Mouse (Mus musculus): ENCODE data around the gene Dnajc15. TPM values are rescaled to one million over a fixed set of nuclear protein-coding genes. Genes with fewer than 3 reads are reported as not detected.

The Dnajc15 gene
- 13.7 and 18.2 TPM in 2 replicates for total RNA-seq (2023)

DNA sequence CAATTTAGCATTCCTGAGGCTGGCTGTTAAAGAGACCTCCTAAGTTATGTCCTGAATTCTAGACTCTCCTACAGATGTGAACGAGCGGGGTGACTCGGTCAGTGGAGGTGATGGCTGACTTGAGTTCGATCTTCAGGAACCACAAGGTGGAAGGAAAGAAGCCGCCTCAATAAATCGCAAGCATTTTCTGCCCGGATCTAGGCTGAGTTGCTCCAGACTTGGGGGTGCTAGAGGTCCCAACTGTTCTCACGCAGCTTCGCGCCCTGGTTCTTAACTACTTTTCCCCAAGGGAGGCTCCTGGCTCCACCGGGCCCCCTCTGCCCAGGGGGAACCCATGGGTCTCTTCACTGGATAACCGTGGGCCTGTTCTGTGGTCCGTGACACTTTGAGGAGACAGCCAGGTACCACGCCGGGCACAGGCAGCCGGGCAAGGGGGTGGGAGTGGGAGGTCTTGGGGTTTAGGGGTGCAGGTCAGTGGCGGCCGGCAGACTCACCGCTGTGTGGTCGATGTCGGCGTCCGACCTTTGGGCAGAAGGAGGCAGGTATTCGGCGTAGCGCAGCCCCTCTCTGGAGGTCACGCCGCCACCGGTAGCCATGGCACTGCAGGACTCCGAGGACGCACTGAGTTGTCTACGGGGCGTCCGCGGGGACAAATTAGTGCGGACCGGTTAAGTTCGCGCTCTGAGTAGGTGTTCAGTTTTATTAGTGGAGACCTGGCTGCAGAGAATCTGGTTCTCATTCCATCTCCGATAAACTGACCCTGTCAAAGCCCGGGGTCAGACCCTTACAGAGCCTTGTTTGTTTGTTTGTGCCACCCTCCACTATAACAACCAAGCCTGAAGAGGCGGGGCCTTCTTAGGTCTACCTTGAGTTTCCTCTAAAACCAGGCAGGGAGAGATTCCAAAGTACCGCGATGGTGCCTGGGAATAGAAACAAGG is at the start of gene Dnajc15:
TSS of gene Dnajc15 (minus strand) at position 822 of the 938 bp plus-strand sequence.

DNA sequence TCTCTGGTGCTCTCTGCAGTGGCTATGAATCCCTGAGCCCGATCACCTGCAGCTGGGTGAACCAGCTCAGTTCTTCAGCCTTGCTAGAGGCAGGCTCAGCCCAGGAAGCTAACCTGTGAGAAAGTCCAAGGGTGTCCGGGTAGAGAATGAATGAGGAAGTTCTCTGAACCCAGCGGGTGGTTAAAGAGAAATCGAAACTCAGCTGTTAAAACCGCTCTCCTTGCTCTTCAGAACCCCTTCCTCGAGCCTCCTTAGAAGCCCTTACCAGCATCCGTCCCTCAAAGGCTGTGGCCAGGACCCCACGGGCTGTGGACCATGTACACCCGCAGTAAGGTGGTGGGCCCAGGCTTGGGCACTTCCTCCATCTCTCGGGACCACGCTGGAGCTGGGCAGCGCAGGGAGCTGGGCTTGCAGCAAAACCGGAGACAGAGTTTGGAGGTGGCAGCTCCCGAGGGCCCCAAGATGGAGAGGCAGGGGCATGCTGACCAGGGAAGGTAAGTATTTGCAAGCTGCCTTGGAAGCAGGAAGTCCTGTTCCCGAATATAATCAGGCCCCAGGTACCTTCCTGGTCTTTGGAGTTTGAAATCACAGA is 29.3 kb upstream of the Dnajc15 start, which contains the start of gene Epsti1:
TSS of gene Epsti1 (plus strand) at position 69 of the 592 bp plus-strand sequence.

Other genes starting within 250 kb of the Dnajc15 start
- gene Epsti1, start 29.1 kb upstream of the Dnajc15 start, total RNA-seq (2023), result 14.1 and 18.7 TPM in 2 replicates
- gene Fam216b, start 213.9 kb upstream of the Dnajc15 start, total RNA-seq (2023), result not detected in 2 replicates